Mouse (Mus musculus): ENCODE data around the gene AL607142.1. TPM values are rescaled to one million over a fixed set of nuclear protein-coding genes. Genes with fewer than 3 reads are reported as not detected.

AL607142.1 gene
- polyA plus RNA-seq (2012; rRNA removed): not detected in 2 replicates

DNA sequence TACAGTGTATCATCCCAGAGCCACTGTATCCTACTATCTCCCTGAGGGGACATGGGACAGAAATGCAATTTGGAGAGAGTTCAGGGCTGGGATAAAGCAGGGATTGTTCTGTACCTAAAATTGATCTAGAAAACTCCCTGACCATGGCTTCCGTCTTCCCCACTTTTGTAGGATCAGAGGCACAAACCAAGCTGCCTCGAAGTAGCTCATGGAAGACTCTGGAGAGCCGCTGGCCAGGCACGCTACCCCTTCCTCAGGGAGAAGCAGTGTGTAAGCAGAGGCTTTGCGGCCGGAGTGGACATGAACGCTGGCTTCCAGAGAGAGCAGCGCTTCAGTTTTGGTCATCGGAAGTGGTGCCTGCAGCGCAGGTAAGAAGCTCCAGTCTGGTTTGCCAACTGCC is at the start of gene AL607142.1:
Gene AL607142.1 (plus strand): TSS at position 301 of the 400 bp plus-strand sequence.

Other genes with a start within 250 kb of the AL607142.1 start
- gene Edn2, start 96.2 kb downstream of the AL607142.1 start, polyA plus RNA-seq (2012; rRNA removed): 0.94 and 1.8 TPM in 2 replicates
- gene Foxo6, start 222.4 kb downstream of the AL607142.1 start, polyA plus RNA-seq (2012; rRNA removed): 4.2 and 5.5 TPM in 2 replicates